ENCODE assay signal across 8 mouse cellular contexts in genomic region chr2:86464442-86465109, GRCm38 (mm10). TPM values are rescaled to one million over a fixed set of nuclear protein-coding genes. Genes with fewer than 3 reads are reported as not detected.
DNase-seq lines count a peak whose midpoint lies in the region; ATAC-seq and TF ChIP-seq lines count a peak whose summit lies in the region.

No protein-coding gene starts in this region.

- TF ChIP-seq CTCF in bone marrow, adult 2 months (IDR thresholded peaks at IDR 0.05; ENCODE audit: control insufficient read depth, insufficient read depth, low read length): peak; percentile 55

- no peak overlapping the region for H3K4me3 ChIP-seq in bone marrow, adult 2 months (replicated peaks; ENCODE audit: control insufficient read depth, low read depth, low read length)
- H3K4me3 ChIP-seq in forebrain, embryonic 13.5 days: no peak overlapping the region
- no peak overlapping the region for H3K4me3 ChIP-seq in hindbrain, embryonic 13.5 days

- peak overlapping the region; percentile 10; the same call in 1 of the 2 replicates for H3K4me2 ChIP-seq in forebrain, embryonic 13.5 days
- H3K4me2 ChIP-seq in hindbrain, embryonic 13.5 days: no peak overlapping the region

- H3K27ac ChIP-seq in bone marrow, adult 2 months (ENCODE audit: control insufficient read depth, insufficient read depth, low read depth, low read length, poor library complexity): no peak overlapping the region
- no peak overlapping the region for H3K27ac ChIP-seq in forebrain, embryonic 13.5 days
- H3K27ac ChIP-seq in hindbrain, embryonic 13.5 days: no peak overlapping the region

- no peaks in the 10 kb centered on the region for H3K36me3 ChIP-seq in forebrain, embryonic 13.5 days (ENCODE audit: poor library complexity, severe bottlenecking)
- H3K36me3 ChIP-seq in hindbrain, embryonic 13.5 days: no peaks in the 10 kb centered on the region

- no peaks in the 10 kb centered on the region for H3K27me3 ChIP-seq in forebrain, embryonic 13.5 days
- H3K27me3 ChIP-seq in hindbrain, embryonic 13.5 days: no peaks in the 10 kb centered on the region

- peak; percentile 84 for ATAC-seq in forebrain, embryonic 13.5 days
- ATAC-seq in hindbrain, embryonic 13.5 days (ENCODE audit: low FRiP score): peak; percentile 71; the same call in 1 of the 2 replicates
- no peak for ATAC-seq in monocyte, adult 5-6 weeks (replicated peaks; ENCODE audit: insufficient number of reproducible peaks, low FRiP score, low TSS enrichment, poor library complexity, severe bottlenecking)

- TF ChIP-seq POLR2A in bone marrow, adult 2 months (IDR thresholded peaks at IDR 0.05; ENCODE audit: borderline replicate concordance, control insufficient read depth, low read depth, low read length): no peak

- 22% methylated on average over 10 of the region's 10 CpGs for WGBS in bone marrow, adult 2 months
- 38% methylated on average over 10 of the region's 10 CpGs for WGBS in forebrain, embryonic 13.5 days
- WGBS in hindbrain, embryonic 13.5 days: 41% methylated on average over 10 of the region's 10 CpGs

- H3K9me3 ChIP-seq in forebrain, embryonic 13.5 days (replicated peaks): no peaks in the 10 kb centered on the region
- H3K9me3 ChIP-seq in hindbrain, embryonic 13.5 days: no peaks in the 10 kb centered on the region

- no peaks in the 10 kb centered on the region for H3K4me1 ChIP-seq in bone marrow, adult 2 months (ENCODE audit: control insufficient read depth, insufficient read depth, low read length)
- no peaks in the 10 kb centered on the region for H3K4me1 ChIP-seq in forebrain, embryonic 13.5 days
- H3K4me1 ChIP-seq in hindbrain, embryonic 13.5 days (replicated peaks): no peaks in the 10 kb centered on the region

- no peak overlapping the region for H3K9ac ChIP-seq in forebrain, embryonic 13.5 days
- no peak overlapping the region for H3K9ac ChIP-seq in hindbrain, embryonic 13.5 days

- peak; percentile 76 for DNase-seq in ES-CJ7 (ENCODE audit: low read depth, low spot score)
- peak; percentile 32 to 67 for DNase-seq in layer of hippocampus, postnatal 25 days (ENCODE audit: extremely low spot score in 1 of 2, low spot score in 1 of 2)
- peak; percentile 42 for DNase-seq in lung, postnatal 36 days
- peak; percentile 58 for DNase-seq in right cerebral cortex, postnatal 14 days

RNA-seq across cellular contexts. Expression of gene Olfr1066, which starts 8.5 kb away (rescaled TPM):
- not detected in 2 replicates for polyA plus RNA-seq in bone marrow, adult 2 months (2011; ENCODE audit: insufficient read depth, insufficient read length, low replicate concordance, missing spikeins)
- polyA plus RNA-seq in forebrain, embryonic 13.5 days (2015; fragmentation: Nextera tagmentation; extraction: Ambion mirVana): not detected in 2 replicates
- polyA plus RNA-seq in hindbrain, embryonic 13.5 days (2015; fragmentation: Nextera tagmentation; extraction: Ambion mirVana): not detected in 2 replicates
- total RNA-seq in layer of hippocampus, postnatal 25 days (2021): not detected
- not detected in 3 replicates for total RNA-seq in monocyte, adult 5-6 weeks (2017)

RNA-seq across cellular contexts. Expression of gene Olfr1065, which starts 14.2 kb away (rescaled TPM):
- not detected in 2 replicates for polyA plus RNA-seq in bone marrow, adult 2 months (2011; ENCODE audit: insufficient read depth, insufficient read length, low replicate concordance, missing spikeins)
- not detected in 2 replicates for polyA plus RNA-seq in forebrain, embryonic 13.5 days (2015; fragmentation: Nextera tagmentation; extraction: Ambion mirVana)
- polyA plus RNA-seq in hindbrain, embryonic 13.5 days (2015; fragmentation: Nextera tagmentation; extraction: Ambion mirVana): not detected in 2 replicates
- not detected for total RNA-seq in layer of hippocampus, postnatal 25 days (2021)
- not detected in 3 replicates for total RNA-seq in monocyte, adult 5-6 weeks (2017)

RNA-seq across cellular contexts. Expression of gene Olfr228, which starts 22.6 kb away (rescaled TPM):
- polyA plus RNA-seq in bone marrow, adult 2 months (2011; ENCODE audit: insufficient read depth, insufficient read length, low replicate concordance, missing spikeins): not detected in 2 replicates
- not detected in 2 replicates for polyA plus RNA-seq in forebrain, embryonic 13.5 days (2015; fragmentation: Nextera tagmentation; extraction: Ambion mirVana)
- polyA plus RNA-seq in hindbrain, embryonic 13.5 days (2015; fragmentation: Nextera tagmentation; extraction: Ambion mirVana): not detected in 2 replicates
- total RNA-seq in layer of hippocampus, postnatal 25 days (2021): not detected
- not detected in 3 replicates for total RNA-seq in monocyte, adult 5-6 weeks (2017)

RNA-seq across cellular contexts. Expression of gene Olfr1062, which starts 38.0 kb away (rescaled TPM):
- 0.45 and 0.97 TPM in 2 replicates for polyA plus RNA-seq in bone marrow, adult 2 months (2011; ENCODE audit: insufficient read depth, insufficient read length, low replicate concordance, missing spikeins)
- not detected in 2 replicates for polyA plus RNA-seq in forebrain, embryonic 13.5 days (2015; fragmentation: Nextera tagmentation; extraction: Ambion mirVana)
- polyA plus RNA-seq in hindbrain, embryonic 13.5 days (2015; fragmentation: Nextera tagmentation; extraction: Ambion mirVana): not detected in 2 replicates
- total RNA-seq in layer of hippocampus, postnatal 25 days (2021): not detected
- not detected in 3 replicates for total RNA-seq in monocyte, adult 5-6 weeks (2017)

RNA-seq across cellular contexts. Expression of gene Olfr1076, which starts 43.7 kb away (rescaled TPM):
- not detected in 2 replicates for polyA plus RNA-seq in bone marrow, adult 2 months (2011; ENCODE audit: insufficient read depth, insufficient read length, low replicate concordance, missing spikeins)
- not detected in 2 replicates for polyA plus RNA-seq in forebrain, embryonic 13.5 days (2015; fragmentation: Nextera tagmentation; extraction: Ambion mirVana)
- polyA plus RNA-seq in hindbrain, embryonic 13.5 days (2015; fragmentation: Nextera tagmentation; extraction: Ambion mirVana): not detected in 2 replicates
- not detected for total RNA-seq in layer of hippocampus, postnatal 25 days (2021)
- total RNA-seq in monocyte, adult 5-6 weeks (2017): not detected in 3 replicates
